In genomic region chr5:67550257-67550656, GRCm38 (mm10) we compare ENCODE assay signal across 14 mouse cellular contexts. TPM values are rescaled to one million over a fixed set of nuclear protein-coding genes. Genes with fewer than 3 reads are reported as not detected.
"Had no signal": no experiment of that assay in that cellular context is flagged by ENCODE, and none has a peak within 500 bp of the region (broad histone marks: within the 10 kb centered on the region; RNA-seq: fewer than 3 reads in every experiment).

No protein-coding gene starts in this region.

- DNase-seq: kidney, postnatal 10 days; kidney, postnatal 4 days; liver; liver, embryonic 13.5 days; liver, postnatal 0 days; lung, postnatal 36 days; right cerebral cortex, postnatal 14 days; thymus, adult 2 months; thymus, postnatal 36 days had no signal

- H3K27me3 ChIP-seq: limb, embryonic 12.5 days; liver, embryonic 13.5 days; midbrain, embryonic 13.5 days; stomach, embryonic 15.5 days had no signal

- ATAC-seq: liver, postnatal 0 days; lung, postnatal 0 days; midbrain, embryonic 13.5 days had no signal

RNA-seq across cellular contexts. Expression of gene Shisa3, which starts 57.4 kb away (rescaled TPM):
- total RNA-seq: megakaryocyte progenitor cell, adult 5-6 weeks had no signal
